ENCODE assay signal across 1 mouse cellular context in the genomic region with DNA sequence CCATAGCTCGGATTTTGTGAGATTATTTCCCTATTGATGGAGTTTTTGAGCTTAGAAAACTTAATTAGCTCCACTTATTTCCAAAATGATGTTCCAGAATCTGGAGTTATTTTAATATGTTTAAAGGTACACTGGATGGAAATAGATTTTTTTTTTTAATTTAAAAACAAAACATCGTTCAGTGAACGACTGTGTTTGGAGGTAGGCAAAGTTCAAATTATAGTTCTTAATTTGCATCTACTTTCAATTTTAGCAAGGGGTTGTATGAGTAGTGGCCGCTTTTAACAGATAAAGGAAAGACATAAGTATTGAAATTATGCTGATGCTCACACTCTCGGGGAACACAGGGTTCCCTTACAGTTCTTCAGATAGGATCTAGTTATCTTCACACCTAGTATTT.
A peak's percentile ranks its signal among the peaks of the same experiment; 100 is the strongest.
TF ChIP-seq lines count a peak whose summit lies in the region.

No protein-coding gene starts in this region.

TF ChIP-seq in CH12.LX, 34 proteins besides CTCF, POLR2A, EP300 and RAD21 (continued from another document):
- TF ChIP-seq ZKSCAN1 (IDR thresholded peaks at IDR 0.05; ENCODE audit: borderline replicate concordance, low read depth, low read length): no peak
- TF ChIP-seq MAFK (IDR thresholded peaks at IDR 0.05; ENCODE audit: insufficient replicate concordance, low read length): peak; percentile 52; the same call in 1 of the 2 replicates
- TF ChIP-seq JUND (conservative IDR thresholded peaks at IDR 0.05; ENCODE audit: low read depth, low read length): peak; percentile 79; the same call in 1 of the 2 replicates
- TF ChIP-seq ETS1 (conservative IDR thresholded peaks at IDR 0.05; ENCODE audit: low read depth, low read length): no peak
- no peak for TF ChIP-seq MAZ (IDR thresholded peaks at IDR 0.05; ENCODE audit: low read depth, low read length)
- no peak for TF ChIP-seq SMC3 (IDR thresholded peaks at IDR 0.05; ENCODE audit: low read depth, low read length)
- TF ChIP-seq BHLHE40 (IDR thresholded peaks at IDR 0.05; ENCODE audit: low read depth, low read length): peak; percentile 43; the same call in 1 of the 2 replicates
- no peak for TF ChIP-seq ZC3H11A (IDR thresholded peaks at IDR 0.05; ENCODE audit: low read depth, low read length)
- TF ChIP-seq POLR2AphosphoS2 (IDR thresholded peaks at IDR 0.05; ENCODE audit: low read depth, low read length): no peak
- TF ChIP-seq NRF1 (IDR thresholded peaks at IDR 0.05; ENCODE audit: low read depth, low read length): no peak
- TF ChIP-seq ELF1 (IDR thresholded peaks at IDR 0.05; ENCODE audit: low read depth, low read length): no peak
- peak; percentile 52 for TF ChIP-seq MEF2A (IDR thresholded peaks at IDR 0.05; ENCODE audit: borderline replicate concordance, low read depth, low read length)
- TF ChIP-seq NELFE (IDR thresholded peaks at IDR 0.05; ENCODE audit: low read depth, low read length): no peak
- TF ChIP-seq TCF12 (IDR thresholded peaks at IDR 0.05; ENCODE audit: low read depth, low read length): no peak
- no peak for TF ChIP-seq UBTF (IDR thresholded peaks at IDR 0.05; ENCODE audit: low read depth, low read length)
- no peak for TF ChIP-seq E2F4 (IDR thresholded peaks at IDR 0.05; ENCODE audit: insufficient replicate concordance, low read depth, low read length)
- TF ChIP-seq GABPA (IDR thresholded peaks at IDR 0.05; ENCODE audit: insufficient replicate concordance, low read depth, low read length): no peak
